Mouse (Mus musculus) retina, postnatal 7 days (tissue): ENCODE measurements at regions not wholly inside any gene's neighbourhood (a gene's known extent, or its start where the extent isn't known, plus 50 kb on each side); places are given as distances from the start of the nearest gene placed in this dataset.
"Not testable (repeated sequence)": the region's sequence is repeated elsewhere in the genome, so short reads cannot be mapped to it uniquely, and the experiment has no call there.

ENCODE experiments used
- DNase-seq: peaks from one replicate; pipeline ENCODE4 v3.0.0-alpha.2; 2012; ENCODE audit warnings: low read depth, low spot score

DNA sequence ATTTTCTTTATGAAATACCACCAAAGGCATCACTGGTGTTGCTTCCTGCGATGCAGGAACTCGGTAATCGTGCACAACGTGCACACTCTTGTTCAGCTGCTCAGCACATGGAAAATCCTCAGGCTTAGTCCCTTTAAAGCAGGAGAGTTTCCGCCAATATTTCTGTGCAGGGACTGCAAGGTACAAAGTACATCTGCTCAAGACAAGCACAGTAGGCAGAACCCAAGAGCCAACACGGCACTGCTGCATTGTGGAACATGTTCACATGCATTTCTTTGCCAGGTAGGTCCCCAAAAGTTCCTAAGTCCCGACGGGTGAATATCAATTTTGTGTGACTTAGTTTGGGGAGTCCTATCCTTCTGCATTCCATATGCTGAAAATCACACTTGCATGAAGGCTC is 808.0 kb upstream of the Pou3f3 start:
- no peak for DNase-seq

DNA sequence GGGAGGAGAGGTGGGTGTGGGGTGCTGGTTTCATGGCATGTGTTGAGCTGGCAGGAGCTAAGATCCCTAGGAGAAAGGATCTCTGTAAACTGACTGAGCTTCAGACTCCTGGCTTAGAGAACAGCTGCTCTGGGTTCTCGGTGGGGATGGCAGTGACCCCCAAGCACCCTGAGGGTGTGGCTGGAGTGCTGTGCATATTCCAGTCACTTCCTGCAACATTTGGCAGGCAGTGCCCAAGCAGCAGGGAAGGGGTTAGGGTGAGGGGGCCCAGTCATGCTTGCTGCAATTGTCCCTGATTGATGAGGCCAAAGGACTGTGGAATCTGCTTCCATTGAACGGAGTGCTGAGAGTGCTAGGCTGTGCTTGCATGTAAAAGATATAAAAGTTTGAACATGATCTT is 807.4 kb upstream of the Pou3f3 start:
- no peak for DNase-seq

DNA sequence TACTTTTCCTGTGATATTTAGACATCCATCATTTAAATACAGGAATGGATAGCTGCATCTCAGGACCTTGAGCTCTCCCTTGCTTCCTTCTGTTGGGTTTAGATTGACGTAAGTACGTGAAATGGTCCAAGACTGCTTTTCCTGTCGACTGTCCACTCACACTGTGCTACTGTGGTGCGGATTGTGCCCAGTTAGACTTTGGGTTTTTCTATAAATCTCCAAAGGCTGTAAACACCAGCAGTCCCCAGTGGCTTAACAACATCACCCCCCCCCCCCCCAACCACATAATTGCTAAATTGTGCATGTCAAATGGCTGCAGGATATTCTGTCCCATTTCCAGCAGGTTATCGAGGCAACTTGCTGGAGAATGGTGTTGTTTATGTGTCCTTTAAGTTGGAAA is 806.6 kb upstream of the Pou3f3 start:
- DNase-seq, result no peak

GRCm38 (mm10) chr1:41889940-41890339 is 805.6 kb upstream of the Pou3f3 start:
- DNase-seq, result no peak

GRCm38 (mm10) chr1:41890714-41891689 is 804.6 kb upstream of the Pou3f3 start:
- DNase-seq, result no peak

DNA sequence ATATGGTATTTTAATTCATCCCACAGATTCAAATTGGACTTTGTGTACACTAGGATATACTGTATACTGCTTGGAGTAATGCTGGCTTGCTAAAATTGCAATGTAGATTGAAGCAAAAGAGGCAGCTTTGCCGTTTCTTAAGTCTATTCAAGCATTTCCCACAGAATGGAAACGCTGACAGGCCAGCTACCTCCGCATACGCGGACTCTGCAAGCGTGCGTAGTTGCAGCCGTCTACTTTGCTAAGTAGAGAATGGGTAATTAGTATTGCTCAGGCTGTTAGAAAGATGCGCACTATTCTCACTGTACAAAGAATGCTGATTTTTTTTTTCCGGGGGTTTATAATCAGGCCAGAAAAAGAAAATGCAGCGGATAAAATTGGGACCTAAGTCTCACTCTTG is 803.8 kb upstream of the Pou3f3 start:
- no peak for DNase-seq

DNA sequence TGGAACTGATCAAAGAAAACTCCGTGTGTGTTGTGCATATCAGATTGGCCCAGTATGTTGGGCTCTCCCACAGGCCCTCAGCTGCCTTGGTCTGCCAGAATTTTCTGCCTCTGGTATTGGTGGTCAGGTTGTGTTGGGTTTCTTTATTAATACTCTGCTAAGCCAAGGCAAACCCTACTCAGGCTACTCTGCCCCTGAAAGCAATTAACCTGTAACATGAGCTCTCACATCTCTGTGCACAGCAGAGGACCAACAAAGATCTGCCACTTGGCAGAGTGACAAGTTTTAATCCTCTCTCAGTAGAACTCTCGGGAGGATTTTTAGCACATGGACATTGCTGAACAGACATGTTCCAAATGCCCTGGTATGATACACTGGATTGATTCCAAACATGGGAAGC is 803.2 kb upstream of the Pou3f3 start:
- DNase-seq, result no peak

DNA sequence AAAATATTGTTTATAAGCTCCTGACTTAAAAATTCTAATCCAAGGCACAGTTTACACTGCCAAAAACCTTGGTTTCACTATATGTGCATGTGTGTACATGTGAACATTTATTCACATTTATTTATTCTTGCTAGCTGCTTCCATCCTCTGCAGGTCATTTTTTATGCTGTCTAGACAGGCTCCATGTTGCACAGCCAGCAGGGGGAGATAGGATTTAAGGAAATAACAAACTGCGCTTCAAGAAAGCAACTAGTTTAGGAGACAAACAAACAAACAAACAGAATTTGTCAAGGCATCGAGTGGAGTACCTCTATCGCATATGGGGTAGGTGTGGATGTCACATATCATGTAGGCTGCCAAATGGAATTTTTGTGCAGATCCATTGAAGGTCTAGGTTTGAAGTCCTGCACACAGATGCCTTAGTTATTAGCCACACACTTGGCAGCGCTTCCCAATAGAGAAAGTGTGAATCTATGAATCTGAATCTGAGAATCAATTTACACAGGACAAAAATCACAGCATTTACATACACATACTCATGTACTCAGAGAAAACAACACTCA is 797.7 kb upstream of the Pou3f3 start:
- DNase-seq, result no peak

DNA sequence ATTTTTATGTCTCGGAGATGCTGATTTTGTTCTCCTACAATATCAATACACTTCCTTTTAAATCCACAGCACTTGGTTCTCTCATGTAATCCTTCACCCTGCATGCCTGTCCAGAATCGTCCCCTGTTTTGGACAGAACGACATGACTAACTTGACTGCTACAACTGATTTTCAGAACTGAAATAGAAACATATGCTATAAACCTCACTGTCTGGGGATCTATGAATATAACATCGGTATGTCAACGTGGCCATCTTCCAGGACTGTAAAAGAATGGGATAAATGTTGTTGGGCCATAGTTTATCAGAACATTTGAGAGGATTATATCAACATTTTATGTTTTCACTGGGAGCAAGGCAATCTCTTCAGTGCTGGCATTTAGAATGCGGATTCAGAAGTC is 795.2 kb upstream of the Pou3f3 start:
- no peak for DNase-seq

DNA sequence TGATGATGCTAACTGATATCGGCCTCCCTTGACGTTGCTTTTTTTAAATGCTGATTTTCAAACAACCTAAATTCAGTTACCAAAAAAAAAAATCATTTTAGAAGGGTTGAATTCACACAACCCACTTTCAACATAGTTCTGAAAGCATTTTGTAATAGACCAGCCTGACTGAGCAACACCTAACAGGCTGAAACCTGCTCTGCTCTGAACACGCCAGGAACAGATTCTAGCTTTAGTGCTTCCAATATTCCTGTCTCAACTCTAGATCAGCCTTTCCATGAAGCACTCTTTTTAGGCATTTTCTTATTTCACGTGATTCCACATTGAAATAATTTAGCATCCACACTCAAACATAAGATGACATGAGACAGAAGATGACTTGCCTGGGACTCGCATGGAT is 789.6 kb upstream of the Pou3f3 start:
- DNase-seq, result no peak

DNA sequence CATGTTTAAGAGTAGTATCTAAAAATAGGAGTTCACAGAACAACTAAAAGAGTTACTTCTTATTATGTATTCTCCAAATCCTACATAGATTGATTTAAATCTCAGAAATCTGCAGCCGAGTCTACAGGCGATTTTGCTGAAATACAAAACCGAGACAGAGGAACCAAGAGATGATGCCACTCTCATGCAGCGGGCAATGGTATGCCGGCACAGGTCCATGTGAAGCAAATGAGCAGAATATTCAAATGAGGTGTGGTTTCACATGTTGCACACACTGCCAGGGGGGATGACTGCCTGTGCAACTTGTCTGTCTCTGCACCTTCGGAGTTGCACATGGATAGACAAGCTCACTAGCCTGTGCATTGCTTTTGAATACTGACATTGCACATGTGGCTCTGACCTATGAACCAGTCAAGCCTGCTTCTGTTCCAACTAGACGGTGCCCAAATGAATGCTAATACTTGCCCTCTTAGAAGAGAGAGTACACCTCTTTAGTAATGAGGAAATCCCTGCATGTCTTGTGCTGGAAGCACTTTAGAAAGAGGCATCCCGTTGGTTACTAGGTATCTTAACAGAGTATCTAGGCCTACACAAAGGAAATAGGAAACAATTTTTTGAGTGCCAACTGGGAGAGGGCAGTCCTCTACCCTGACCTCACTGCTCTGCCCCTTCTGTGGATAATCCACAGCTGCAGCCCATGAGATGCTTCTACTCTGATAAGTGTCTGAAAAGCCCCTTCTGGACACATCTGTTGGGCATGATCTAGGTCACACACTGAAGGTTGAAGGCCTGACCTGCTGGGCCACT is 787.4 kb upstream of the Pou3f3 start:
- DNase-seq, result no peak

DNA sequence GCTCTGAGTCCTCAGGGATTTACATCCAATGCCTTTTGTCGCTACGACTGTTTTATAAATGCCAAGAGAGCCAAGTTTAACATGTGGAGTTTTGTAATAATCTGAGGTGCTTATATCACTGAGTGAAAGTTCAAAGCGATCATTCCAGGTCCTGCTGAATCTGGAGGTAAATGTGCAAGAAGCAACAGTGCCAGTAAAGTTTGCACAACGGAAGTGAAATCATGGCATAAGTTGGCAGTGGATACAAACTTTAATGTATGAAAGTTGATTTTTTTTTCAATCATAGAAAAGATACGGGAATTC is 786.8 kb upstream of the Pou3f3 start:
- DNase-seq, result no peak

- no peak for DNase-seq
These were observed 785.8 kb upstream of the Pou3f3 start for GRCm38 (mm10) chr1:41909799-41910198.

DNA sequence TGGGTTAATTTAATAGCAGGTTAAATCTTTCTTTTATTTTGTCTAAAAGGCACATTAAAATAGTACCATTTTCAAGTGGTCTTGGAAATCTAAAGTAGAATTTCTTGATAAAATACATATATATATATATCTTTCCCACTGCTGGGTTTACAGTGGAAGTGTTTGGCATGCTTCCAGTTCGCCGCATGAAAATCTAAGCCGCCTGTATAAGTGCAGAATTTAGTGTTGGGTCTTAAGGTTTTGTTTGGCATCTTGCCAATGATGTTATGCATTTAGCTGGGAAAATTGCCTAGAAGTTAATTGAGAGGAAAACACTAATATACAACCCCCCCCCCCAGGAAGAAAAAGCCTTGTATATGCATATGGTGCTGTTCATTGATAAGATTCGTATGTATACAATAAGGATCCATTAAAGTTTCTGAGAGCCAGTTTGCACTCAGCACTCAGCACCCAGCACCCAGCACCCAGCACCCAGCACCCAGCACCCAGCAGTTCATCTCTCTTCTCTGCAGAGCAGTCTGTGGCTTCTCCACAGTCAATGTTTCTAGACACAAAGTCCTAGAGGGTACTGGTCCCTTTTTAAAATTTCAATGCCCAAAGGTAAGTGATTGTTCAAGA is 778.7 kb upstream of the Pou3f3 start:
- no peak for DNase-seq

GRCm38 (mm10) chr1:41917807-41918206 is 777.8 kb upstream of the Pou3f3 start:
- DNase-seq, result not testable (repeated sequence)

DNA sequence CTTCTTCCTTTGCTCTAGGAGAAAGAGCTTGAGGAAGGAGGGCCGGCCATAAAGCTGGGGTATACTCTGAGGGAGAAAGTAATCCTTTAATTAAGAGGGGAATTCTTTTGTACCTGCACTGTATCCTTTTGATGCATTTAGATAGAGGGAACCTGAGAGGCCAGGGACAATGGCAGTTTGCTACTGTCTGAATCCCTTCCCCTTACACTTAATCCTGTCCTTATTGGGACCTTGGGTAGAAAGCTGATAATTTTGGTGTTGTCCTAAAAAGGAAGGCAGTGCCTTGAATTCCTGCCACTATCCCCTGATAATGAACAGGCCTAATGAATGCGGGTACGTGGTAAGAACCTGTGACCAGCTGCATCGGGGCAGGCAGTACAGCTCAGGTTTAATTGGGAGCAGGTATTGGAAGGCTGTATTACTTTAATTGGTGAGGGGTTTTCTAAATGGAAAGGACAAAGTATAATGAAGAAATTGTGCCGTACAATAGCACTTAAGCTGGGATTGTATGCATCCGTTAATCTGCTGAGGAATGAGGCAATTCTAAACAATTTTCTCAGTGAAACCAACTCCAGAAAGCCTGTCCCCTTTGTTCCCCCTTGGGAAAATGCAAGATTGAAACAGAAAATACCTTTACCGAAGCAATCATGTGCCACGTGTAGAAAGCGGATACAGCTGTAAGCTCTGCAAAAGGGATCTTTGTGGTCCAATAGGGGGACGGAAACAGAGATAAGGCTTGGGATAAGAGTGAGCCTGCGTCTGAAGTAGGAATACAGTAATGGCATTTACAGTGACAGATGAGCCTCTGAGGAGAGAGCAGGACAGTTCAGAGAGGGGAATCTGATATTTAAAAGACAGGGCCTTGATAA is 776.9 kb upstream of the Pou3f3 start:
- DNase-seq, result no peak

DNA sequence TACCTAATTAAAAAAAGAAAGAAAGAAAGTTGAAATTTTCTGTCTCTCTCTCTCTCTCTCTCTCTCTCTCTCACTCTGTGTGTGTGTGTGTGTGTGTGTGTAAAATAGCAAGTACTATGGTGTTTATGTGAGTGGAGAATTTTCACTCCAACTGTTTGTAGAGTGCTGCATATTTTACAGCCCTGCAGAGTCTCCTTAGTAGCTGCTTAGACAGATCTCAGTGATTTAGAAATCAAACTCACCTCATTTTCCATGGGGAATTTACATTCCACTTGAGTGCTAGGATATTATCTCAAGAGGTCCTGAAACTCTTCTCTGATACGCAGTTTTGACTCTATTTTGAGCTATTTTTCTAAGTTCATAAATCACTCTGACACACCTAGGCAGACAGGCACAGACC is 761.8 kb upstream of the Pou3f3 start:
- no peak for DNase-seq

DNA sequence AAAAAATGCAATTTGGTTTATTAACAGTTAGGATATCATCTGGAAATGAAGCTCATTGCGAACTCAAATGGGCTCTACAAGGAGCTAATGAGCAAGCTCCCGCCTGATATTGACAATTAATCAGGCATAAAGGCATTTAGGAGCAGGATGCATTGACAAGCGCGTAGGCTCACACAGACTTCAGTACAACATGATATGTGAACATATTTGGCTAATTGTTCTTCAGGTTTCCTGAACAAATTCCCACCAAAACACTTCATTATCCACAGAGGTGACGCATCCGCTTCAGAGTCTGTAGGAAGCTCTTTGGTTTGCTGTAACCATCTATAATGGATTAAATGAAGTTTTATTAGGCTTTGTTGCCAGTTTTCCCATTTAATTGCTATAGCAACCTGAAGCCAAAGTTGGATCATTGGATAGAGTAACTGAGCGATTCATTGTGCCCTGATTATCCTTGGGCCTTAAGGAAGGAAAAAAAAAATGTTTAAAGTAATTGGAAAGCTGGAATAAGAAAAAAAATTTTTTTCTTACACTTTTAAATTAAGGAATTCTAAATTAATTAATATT is 759.6 kb upstream of the Pou3f3 start:
- no peak for DNase-seq

DNA sequence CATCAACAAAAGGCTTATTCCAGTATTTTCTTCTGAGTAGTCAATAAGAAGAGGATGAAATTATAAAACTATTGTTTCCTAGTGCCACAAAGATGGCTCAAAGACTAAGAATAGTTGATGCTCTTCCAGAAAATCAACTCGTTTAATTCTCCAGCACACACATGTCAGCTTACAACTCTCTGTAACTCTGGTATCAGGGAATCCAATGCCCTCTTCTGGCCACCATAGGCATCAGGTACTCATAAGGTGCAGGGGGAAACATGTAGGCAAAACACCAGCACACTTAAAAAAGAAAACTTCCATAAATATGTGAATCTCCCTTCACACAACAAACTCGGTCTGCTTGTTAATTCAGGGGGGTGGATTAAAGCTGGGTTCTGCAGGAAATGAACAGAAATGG is 734.6 kb upstream of the Pou3f3 start:
- DNase-seq, result no peak

DNA sequence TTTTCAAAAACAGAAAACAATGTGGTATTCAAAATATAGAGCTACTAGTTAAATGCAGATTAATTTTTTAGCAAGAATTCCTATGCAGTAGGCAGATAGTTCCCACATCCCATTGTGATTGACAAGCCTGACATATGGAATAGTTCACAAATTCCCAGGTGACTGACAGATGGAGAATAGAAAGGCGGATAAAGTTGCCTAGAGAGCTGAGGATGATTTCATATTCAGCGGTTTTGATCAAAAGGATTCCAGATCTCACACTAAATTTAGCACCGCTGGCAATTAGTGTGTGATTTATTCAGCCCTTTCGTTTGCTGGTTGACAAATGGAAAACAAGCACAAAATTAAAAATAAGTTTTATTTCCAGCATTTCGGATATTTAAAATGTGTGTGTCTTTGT is 714.0 kb upstream of the Pou3f3 start:
- DNase-seq, result no peak

GRCm38 (mm10) chr1:42006235-42006634 is 689.3 kb upstream of the Pou3f3 start:
- DNase-seq, result no peak
